Mouse (Mus musculus): ENCODE results near the gene Stk10. TPM values are rescaled to one million over a fixed set of nuclear protein-coding genes. Genes with fewer than 3 reads are reported as not detected.

Stk10 gene
- total RNA-seq, 1 experiment from 2014 or later, result 10.3 TPM

DNA sequence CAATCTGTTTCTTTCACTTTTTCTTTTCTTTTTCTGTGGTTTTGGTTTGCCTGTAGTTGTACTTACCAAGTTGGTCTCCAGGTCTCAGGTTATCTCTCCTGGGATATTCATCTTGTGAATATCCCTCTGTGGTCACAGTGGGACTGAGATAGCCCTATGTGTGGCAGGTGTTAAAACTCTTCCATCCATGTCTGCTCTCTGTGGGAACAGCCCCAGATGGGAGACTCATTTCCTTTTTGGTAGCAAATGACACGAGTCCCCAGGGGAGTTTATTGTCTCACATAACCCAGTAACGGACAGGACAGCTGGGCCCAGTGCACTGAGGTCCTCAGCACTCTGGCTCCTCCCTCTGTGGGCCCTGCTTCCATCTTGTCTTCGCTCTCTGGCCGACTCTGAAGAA is 17.0 kb downstream of the Stk10 start:
- no peak for DNase-seq

DNA sequence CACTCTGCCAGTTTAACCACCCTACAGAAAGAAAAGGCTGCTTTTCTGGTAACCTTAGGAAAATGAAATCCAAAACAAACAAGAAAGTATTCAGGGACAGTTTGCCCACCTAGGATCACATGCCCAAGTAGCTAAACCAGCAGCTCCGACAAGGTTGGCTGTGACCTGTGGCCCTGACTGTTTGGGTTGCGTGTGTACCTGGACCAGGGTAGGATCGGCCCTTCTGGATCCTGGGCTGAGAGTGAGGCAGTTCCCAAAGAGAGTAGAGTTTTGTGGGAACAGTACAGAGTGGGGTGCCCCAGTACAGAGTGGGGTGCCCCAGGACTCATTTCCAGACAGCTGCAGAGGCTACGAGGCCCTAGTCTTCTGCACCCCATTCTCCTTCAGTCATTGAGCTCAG is 18.0 kb downstream of the Stk10 start:
- DNase-seq, result no peak

DNA sequence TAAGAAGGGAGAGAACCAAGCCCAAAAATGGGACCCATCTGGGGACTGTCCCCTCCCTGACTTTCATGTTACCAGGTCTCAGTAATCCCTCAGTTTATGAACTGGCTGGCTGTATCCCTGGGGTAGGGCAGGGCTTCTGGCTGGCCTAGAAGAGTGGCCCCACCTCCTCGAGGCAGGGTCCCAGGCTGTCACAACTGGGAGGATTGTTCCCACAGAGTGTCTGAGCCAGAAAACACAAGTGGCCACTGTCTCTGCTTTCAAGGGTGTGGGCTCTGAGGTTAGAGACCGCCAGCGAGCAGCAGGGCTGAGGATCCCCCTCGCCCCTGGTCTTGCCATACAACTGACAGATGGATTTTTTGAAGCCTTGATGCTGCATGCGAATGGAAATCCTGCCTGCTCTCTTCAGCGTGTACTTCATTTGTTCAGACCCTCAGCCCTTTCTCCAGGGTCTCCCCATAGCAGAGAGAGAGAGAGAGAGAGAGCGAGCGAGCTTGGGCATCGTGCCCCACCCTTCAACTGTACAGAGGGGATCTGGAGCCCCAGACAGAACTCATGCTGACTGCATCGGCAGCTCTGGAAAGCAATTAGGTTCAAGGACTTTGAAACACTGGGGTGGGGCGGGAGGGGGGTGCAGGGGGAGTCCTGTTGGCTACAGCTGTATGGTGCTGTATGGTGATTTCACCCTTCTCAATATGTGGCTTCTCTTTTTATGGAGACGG is 18.6 kb downstream of the Stk10 start:
- no peak for DNase-seq

DNA sequence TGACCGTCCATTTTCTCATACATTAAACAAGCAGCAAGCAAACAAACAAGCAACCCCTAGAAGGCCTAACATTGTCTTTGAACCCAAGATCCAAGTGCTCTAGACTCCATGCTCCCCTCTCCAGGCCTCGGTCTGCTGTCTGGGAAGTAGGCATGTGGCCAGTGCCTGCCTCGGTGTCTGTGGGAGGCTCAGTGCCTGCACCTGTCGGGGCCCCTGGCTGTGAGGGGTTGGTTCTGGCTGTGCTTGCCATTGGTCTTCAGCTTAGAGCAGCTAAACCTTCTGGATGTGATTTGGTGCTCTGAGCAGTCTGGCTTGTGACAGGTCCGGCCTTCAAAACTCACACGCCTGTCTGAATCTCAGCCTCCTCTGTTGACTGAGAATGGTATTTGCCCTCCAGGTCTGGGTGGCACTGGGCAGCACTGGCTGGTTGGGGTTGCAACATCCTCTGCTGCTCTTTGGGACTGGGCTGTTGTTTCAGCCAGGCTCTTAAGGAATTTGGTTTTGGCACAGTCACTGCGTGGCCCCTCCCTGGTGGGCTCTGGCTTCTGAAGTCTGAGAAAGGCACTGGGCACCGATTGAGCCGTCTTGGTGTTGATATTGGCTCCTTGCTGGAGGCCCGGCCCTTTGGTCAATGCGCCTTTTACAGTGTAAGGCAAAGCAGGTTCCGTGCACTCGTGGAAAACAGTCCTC is 19.4 kb downstream of the Stk10 start:
- DNase-seq, result no peak

DNA sequence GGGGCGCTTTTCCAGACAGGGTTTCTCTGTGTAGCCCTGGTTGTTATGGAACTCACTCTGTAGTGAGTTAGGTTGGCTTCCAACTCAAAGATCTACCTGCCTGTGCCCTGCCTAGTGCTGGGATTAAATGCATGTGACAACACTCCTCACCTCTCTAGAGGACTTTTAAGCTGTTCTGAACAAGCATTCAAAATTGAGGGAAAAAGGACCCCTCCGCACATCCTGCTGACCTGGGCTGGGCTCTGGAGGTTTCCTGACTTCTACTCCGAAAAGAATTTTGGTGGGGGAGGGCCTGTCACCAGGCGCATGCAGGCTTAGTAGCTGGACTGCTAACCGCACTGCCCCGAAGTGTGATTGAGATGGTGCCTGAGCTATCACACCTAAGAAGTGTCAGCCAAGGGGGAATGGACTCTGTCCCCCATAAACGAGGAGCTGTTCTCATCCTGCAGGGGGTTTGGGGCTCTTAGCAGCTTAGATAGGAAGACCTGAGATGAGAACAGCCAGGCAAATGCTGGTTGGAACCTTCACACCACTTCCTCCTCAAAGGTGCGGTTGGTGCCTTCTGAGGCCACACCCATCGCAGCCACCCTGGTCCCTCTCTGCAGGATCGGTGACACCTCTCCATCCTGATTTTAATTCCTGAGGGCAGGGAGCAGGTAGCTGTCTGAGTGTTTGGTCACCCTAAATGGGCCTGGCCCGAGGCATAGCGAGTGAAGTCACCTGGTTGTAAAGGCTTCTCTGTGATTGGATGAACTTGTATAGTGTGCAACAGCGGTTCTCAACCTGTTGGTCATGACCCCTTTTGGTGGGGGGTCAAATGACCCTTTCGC is 20.4 kb downstream of the Stk10 start:
- no peak for DNase-seq

DNA sequence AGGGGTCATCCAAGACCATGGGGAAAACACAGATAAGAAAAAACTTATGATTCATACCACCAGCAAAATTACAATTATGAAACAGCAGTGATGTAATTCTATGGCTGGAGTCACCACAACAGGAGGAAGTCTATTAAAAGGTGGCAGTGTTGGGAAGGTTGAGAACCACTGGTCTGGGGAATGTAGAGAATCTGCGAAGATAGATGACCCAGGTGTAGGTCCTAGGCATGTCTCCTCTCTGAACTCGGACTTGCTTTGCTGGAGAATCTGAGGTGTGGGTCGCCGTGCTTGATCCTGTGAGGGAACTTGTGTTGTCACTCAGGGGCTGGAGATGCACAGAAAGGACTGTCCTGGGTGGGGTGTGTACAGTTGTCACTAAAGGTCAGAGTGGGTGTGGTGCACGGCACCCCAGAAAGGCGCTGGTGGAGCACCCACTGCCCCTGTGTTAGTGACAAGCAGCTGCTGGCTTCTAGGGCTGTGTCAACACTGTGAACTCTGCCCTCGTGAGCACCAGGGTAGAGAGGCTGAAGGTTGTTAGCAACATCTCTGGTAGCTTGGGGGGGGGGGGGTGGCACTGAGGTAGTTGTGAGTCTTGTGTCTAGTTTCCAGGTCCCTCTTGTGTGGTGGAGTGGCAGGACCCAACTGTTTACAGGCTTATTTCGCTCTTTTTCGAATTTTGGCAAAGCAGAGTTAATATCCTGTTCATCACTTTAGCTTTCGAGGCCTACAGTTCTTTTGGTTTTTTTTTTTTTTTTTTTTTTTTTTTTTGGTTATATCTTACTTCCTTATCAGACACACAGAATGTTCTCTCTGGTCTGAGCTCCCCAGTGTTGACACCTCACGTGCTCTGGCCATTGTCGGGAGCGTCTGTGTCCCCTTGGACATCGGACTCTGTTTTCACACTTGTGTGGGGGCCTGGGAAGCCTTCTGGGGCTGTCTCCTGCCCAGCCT is 21.3 kb downstream of the Stk10 start:
- DNase-seq, result no peak

DNA sequence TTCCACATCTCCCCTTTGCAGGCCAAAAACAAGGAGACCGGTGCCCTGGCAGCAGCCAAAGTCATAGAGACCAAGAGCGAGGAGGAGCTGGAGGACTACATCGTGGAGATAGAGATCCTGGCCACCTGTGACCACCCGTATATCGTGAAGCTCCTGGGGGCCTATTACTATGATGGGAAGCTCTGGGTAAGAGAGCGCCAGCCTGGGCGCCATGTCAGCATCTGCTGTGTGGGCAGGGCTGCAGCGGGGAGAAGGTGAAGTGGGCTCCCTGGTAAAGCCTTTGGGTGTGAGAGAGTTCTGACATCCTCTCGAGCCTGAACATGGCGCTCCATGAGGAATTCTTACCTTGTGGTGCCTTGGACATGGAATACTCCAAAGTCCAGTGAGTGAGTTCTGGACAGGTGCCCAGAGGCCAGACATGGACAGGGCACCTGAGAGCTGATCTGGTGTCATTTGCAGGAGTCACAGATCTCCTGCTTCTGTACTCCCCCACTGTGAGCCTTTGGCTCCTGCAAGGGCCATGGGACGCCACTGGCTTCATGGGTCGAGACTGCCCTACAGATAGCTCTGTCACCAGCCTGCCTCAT is 22.1 kb downstream of the Stk10 start:
- DNase-seq, result no peak

DNA sequence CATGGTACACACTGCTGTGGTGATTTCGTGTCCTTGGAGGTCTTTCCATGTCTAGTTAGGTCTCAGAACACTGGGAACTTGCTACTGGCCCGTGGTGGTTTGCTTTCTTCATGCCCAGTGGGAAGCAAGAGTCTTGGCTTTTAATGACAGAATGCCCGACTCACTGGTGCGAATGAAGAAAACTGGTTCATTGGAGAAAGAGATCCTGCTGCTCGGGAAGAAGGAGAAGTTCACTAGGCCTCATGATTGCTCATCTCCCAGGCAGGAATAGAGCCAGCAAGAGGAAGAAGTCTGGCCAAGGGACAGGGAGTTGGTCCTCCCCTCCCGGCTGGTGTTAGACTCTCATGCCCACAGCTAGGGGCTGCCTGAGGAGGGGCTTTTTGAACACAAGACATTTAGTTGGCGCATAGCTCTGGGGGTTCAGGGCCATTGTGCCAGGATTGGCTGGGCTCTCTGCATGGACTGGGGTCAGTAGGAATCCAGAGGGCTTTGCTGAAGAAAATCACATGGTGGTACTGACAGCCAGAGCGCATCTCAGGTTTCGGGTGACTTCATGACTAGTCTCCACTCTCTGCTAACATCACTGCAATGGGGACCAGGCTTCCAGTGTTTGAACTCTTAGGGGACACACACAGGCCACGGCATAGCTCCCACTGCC is 23.4 kb downstream of the Stk10 start:
- no peak for DNase-seq

DNA sequence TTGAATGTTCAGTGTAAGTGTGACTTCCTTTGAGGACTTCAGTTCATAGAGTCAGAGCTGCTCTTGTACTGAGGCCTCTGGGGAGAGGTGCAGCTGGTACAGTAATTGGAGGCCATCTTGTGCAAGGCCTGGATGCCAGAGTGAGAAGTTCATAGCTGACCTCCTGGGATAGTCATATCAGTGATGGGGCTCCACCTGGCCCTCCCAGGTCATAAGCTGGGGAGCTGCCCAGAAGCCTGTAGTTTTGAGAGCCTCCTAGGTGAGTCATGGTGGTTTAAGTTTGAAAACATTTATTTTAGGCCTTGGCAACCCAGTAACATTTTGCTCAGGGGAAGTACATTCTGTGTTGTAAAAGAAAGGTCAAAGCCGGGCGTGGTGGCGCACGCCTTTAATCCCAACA is 24.9 kb downstream of the Stk10 start:
- no peak for DNase-seq

DNA sequence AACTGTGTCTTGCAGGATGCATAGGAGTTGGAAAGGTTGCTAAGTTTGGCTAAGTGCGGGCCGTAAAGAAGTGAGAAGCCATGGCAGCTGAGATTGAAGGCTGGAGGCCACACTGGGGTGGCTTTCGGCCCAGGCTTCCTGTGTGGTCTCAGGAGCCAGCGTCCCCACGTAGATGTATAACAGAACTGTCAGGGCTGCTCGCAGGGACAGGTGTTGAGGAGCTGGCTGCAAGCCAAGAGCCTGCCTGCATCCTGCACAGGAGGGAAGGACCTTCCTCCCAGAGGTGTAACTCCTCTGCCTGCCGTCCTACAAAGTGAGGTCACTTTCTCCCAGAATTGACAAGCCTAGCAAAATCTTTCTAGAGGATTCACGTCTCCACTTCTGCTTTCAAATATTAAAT is 25.6 kb downstream of the Stk10 start:
- DNase-seq, result no peak

DNA sequence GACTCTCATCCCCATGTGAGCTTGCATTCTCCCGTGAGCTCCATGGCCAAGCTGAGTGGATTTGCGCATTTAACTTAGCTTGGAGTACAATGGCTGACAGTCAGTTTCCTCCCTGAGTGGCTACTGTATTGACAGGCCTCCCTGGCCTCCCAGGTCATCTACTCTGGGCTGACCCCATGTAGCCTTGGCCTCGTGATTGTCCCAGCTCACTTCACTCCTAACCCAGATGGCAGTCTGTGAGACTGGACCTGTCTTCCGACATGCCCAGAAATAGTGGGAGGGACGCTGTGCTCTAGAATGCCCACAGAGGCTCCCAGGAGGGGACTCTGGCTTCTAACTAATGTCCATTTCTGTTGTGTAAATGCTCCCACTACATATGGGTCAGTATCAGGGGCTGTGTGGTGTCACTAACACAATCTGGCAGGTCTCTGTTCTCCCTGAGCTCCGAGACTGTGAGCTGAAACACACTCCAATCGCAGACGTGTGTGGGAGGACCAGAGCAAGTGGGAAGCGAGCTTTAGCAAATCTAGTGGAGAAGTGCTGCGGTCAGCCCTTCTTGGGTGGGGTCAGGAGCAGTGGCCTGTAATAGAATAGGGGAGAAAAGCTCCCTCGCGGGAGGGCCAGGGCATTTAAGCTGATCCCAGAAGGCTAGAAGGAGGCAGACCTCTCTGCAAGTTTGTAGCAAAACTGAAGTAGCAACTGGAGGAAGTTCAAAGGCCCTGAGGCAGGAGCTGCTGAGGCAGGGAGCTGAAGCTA is 27.1 kb downstream of the Stk10 start:
- no peak for DNase-seq

DNA sequence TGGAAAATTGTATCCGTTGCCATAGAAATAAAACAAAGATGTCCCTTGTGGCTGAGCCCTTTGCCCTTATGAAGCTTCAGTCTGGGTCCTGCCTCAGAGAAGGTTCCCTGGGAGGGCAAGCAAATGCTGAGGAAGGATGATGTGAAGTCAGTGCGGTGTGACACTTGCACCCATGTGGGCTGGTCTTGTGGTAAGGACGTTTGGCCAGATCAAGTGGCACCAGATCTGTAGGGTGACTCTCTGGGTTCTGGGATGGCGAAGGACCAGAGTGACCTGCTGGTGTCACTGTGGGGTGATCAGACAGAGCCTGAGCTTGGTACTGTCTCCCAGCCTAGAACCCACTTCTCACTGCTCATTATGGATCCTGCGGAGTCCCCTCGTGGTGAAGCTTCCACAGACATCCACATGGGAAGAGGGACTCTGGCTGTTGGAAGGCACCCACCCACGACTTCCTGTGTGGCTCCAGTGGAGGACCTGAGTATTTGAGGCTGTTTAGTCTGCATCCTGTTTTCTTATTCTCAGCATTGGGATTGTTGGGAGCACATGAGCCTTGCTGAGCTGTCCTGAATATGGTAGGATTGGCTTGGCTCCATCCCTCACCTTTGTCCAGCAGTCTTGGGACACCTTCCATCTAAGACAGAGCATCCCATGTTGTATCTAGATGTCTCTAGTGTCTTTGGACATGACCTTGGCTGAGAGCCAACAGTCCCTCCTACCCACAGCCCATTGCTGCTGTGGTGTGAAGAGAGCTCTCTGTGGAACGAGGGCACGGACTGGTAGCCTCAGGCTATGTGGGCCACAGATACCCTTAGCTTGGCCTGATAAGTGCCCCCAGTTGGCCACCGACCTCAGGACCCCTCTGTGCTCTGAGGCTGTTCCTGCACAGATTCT is 28.6 kb downstream of the Stk10 start:
- DNase-seq, result no peak

DNA sequence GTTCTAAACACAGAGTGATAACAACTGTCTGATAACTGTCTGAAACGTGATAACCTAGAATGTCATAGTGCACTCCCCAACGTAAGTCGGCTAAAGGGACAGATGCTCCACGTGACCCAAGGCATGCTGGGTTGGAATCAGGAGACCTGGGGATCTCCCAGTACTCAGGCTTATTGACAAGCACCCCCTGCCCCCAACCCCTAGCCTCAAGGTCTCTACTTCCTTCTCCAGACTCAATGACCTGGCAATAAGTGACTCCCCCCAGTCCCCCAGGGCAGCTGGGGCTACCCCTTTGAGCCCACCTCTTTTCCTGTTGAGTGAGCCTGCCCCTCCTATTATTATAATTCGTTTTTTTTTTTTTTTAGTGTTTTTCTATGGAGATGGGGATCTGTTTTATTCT is 29.6 kb downstream of the Stk10 start:
- no peak for DNase-seq

DNA sequence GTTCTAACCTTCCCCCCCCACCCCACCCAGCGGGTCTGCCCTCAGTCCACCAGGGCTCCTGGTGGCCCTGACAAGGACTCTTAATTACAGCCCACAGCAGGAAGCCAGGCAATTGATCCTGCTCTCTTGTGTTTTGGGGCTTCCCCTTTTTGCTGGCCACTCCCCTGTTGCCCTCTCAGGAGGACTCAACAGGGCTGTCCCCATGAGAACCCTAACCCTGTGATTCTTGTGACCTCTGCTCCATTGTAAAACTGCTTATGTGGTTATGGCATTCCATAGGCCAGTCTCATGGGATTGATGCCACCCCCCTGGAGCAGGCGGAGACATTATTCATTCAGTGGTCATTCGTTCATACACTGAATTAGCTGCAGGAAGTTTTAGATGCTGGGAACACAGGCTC is 30.6 kb downstream of the Stk10 start:
- no peak for DNase-seq

DNA sequence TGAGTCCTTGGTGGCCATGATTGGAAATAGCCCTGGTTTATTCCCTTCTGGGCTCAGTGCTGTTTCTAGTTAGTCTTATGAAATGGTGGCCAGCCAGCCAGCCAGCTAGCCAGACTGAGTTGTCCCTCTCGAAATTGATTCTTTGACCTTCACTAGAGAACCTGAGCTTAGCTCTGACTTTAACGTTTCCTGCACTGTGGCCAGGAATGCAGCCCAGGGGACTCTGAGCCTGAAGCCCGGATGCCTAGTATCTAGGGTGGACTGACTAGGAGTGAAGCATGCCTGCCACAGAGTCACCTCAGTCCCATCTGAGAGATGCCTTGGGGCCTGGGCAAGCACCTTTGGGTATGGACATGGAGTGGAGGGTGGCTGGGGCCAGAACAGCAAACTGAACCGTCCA is 31.5 kb downstream of the Stk10 start:
- DNase-seq, result no peak

DNA sequence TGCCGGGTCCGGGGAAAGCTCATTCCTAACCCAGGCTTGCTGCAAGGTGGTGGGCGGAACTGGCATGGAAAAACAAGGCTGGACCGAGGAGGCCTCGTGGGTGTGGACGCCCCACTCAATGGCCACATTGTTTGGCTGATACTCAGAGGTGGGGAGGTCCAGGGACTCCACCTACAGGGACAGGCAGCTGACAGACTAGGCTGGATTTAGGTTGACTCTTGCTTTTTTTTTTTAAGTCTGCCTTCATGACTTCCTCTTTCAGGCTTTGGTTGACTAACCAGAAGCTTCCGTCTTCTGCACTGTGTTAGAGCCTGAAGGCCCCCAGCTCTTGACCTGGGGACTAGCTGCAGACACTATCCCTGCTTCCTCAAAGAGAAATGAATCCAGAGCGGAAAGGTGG is 32.0 kb downstream of the Stk10 start:
- no peak for DNase-seq

DNA sequence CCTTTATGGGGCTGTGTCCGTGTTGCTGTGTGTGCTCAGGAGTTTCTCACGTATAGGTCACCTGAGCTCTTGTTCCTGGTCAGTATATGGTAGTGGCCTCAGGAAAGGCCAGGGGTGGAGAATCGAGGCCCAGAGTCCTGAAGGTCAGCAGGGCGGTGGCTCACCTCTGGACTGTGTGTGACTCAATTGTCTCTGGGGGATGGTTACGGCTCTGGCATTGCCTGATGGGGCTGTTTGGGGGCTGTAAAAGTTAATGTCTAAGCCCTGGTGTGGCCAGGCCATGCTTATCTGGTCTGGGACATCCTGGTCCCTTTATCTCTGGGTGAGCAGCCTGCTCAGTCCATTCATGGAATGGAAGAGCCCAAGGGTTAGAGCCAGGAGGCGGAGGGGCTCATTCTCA is 33.1 kb downstream of the Stk10 start:
- no peak for DNase-seq

DNA sequence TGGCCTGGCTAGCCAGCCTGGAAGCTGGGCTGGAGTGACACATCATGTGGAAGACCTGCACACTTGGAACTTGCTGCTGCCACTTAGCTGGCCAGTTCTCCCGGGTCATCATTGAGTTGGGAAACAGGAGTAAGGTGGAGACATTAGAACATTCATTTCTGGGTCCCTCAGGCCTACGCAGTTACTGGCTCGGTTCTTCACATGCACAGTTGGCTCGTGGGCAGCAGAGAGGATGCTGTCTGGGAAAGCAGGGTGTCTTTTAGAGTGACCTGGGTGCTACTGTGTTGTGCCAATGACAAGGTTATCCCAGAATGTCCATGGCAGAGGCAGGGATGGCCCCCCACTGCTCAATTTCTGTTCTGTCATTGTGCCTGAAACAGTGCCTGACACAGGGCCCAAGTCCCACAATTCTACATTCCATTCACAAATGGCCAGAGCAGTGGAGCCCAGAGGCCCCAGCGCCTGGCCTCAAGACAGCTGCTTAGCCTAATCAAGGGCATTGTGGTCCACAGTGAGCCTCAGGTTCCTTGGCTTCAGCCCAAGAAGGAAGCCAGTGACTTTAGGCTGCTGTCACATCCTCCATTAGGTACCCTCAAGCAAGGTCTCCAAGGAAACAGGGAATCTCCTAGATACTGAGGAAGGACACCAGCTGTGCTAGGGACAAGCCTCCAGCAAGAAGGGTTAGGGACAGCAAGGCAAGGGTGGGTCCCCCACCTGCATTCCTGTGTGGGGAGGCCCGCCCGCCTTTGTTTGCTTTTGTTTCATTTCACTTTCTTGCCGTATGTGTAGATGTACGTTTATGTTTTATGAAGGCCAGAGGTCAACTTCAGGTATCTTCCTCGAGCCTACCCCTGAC is 34.1 kb downstream of the Stk10 start:
- no peak for DNase-seq

Measured in adrenal gland, postnatal 25 days (tissue).